Mouse (Mus musculus) embryonic facial prominence, embryonic 13.5 days (tissue): ENCODE measurements around the gene Med21. TPM values are rescaled to one million over a fixed set of nuclear protein-coding genes. Genes with fewer than 3 reads are reported as not detected.

ENCODE experiments used
- ATAC-seq: fragments of 200-750 bp; cut with Nextera tagmentation; 2 replicates; pipeline ENCODE4 v1.8.0; 2017; ENCODE audit warnings: low read depth; ENCODE audit not compliant: insufficient number of reproducible peaks, insufficient read depth, low FRiP score, low TSS enrichment
- H3K27ac ChIP-seq: fragments of 300-500 bp; sonication (generic); 2 replicates; pipeline ENCODE4 v1.5.1; 2015; ENCODE audit warnings: moderate library complexity, mild to moderate bottlenecking, inconsistent platforms
- H3K27me3 ChIP-seq: fragments of 300-500 bp; sonication (generic); 2 replicates; pipeline ENCODE4 v1.6.1; 2015; ENCODE audit warnings: mild to moderate bottlenecking, inconsistent platforms
- H3K36me3 ChIP-seq: fragments of 300-500 bp; sonication (generic); 2 replicates; pipeline ENCODE4 v1.6.1; 2015; ENCODE audit warnings: mild to moderate bottlenecking, inconsistent platforms
- H3K4me1 ChIP-seq: fragments of 300-500 bp; sonication (generic); 2 replicates; pipeline ENCODE4 v1.6.1; 2015; ENCODE audit warnings: inconsistent platforms
- H3K4me2 ChIP-seq: fragments of 300-500 bp; sonication (generic); 2 replicates; pipeline ENCODE4 v1.6.1; 2015; ENCODE audit warnings: moderate library complexity, mild to moderate bottlenecking, inconsistent platforms
- H3K4me3 ChIP-seq: fragments of 300-500 bp; sonication (generic); 2 replicates; pipeline ENCODE4 v1.5.1; 2015; ENCODE audit warnings: mild to moderate bottlenecking, inconsistent platforms
- H3K9ac ChIP-seq: fragments of 300-500 bp; sonication (generic); 2 replicates; pipeline ENCODE4 v1.6.1; 2015; ENCODE audit warnings: mild to moderate bottlenecking, inconsistent platforms
- H3K9me3 ChIP-seq: fragments of 300-500 bp; sonication (generic); 2 replicates; pipeline ENCODE4 v1.6.1; 2016; ENCODE audit warnings: inconsistent platforms
- WGBS: fragments of 180-500 bp; shearing (Covaris S2); methylation state at CpG from one replicate; pipeline ENCODE4 v1.1.7; 2015; ENCODE audit warnings: mixed read lengths; 5-methylcytosine and 5-hydroxymethylcytosine counted together
- polyA plus RNA-seq: library from polyadenylated mRNA; unstranded; fragments of >200 nt; fragmentation: Nextera tagmentation; extraction: Ambion mirVana; gene quantifications from 2 replicates; pipeline ENCODE4 v1.2.1, GENCODE M21; 2015

The Med21 gene
- polyA plus RNA-seq, 1 experiment from 2014 or later, result 139 TPM

- Histone ChIP-seq H3K4me2 (no peak overlapping the region), H3K9ac (no peak overlapping the region), H3K36me3 (no peaks in the 10 kb centered on the region), H3K9me3 (no peaks in the 10 kb centered on the region), H3K27me3 (no peaks in the 10 kb centered on the region), H3K27ac (no peak overlapping the region), H3K4me3 (no peak overlapping the region), H3K4me1 (no peaks in the 10 kb centered on the region)
- no peak for ATAC-seq
- 69% methylated on average over 5 of the region's 5 CpGs for WGBS
Measured at GRCm38 (mm10) chr6:146686463-146687196, 44.3 kb downstream of the Med21 start.

GRCm38 (mm10) chr6:146688010-146688409, 45.7 kb downstream of the Med21 start:
- no peaks in the 10 kb centered on the region for H3K9me3 ChIP-seq
- H3K27ac ChIP-seq, result no peak overlapping the region
- no peak overlapping the region for H3K4me2 ChIP-seq
- 86% methylated on average over 7 of the region's 7 CpGs for whole genome bisulfite sequencing
- no peaks in the 10 kb centered on the region for H3K36me3 ChIP-seq
- no peaks in the 10 kb centered on the region for H3K4me1 ChIP-seq
- no peaks in the 10 kb centered on the region for H3K27me3 ChIP-seq
- H3K9ac ChIP-seq, result no peak overlapping the region
- ATAC-seq, result no peak
- H3K4me3 ChIP-seq, result no peak overlapping the region

GRCm38 (mm10) chr6:146688861-146689260, 46.5 kb downstream of the Med21 start:
- 73% methylated on average over 5 of the region's 5 CpGs for WGBS
- Histone ChIP-seq H3K4me2 (no peak overlapping the region), H3K4me3 (no peak overlapping the region), H3K27me3 (no peaks in the 10 kb centered on the region), H3K9ac (no peak overlapping the region), H3K36me3 (no peaks in the 10 kb centered on the region), H3K4me1 (no peaks in the 10 kb centered on the region), H3K9me3 (no peaks in the 10 kb centered on the region), H3K27ac (no peak overlapping the region)
- ATAC-seq, result no peak

DNA sequence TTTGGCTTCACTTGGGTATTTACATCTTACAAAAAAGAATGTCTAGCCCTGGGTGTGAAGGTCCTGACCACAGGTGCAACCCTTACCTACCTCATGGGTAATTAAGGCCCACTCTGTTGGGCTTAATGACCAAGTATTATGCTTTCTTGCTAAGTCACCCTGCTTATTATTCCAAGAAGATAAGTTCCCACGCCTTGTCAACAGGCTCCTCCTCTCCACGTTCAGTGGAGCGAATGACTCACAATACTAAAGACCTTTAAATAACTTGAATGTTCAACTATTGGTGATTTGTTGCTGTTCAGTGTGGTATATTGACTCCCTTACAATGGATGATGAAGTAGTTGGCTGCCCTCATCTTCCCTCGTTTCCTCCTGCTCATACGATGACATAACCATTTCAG, 55.4 kb downstream of the Med21 start:
- Histone ChIP-seq H3K27me3 (no peaks in the 10 kb centered on the region), H3K4me1 (peaks cover 5% of the 10 kb centered on the region; the same call in 1 of the 2 replicates), H3K27ac (no peak overlapping the region), H3K9ac (no peak overlapping the region), H3K4me2 (no peak overlapping the region), H3K4me3 (no peak overlapping the region), H3K36me3 (no peaks in the 10 kb centered on the region), H3K9me3 (no peaks in the 10 kb centered on the region)
- WGBS, result 81% methylated on average over 5 of the region's 5 CpGs
- ATAC-seq, result no peak

- 88% methylated on average over 4 of the region's 4 CpGs for WGBS
Measured at GRCm38 (mm10) chr6:146698376-146698775, 56.0 kb downstream of the Med21 start.

More at GRCm38 (mm10) chr6:146698376-146698775, 56.0 kb downstream of the Med21 start:
- Histone ChIP-seq H3K4me2 (no peak overlapping the region), H3K9me3 (no peaks in the 10 kb centered on the region), H3K27ac (no peak overlapping the region), H3K9ac (no peak overlapping the region), H3K4me1 (peaks cover 5% of the 10 kb centered on the region; the same call in 1 of the 2 replicates), H3K36me3 (no peaks in the 10 kb centered on the region), H3K27me3 (no peaks in the 10 kb centered on the region), H3K4me3 (no peak overlapping the region)
- ATAC-seq, result no peak

Other genes with a start within 250 kb of the Med21 start
- 8.8 and 9.3 TPM in 2 replicates for gene Itpr2, start 140.3 kb upstream of the Med21 start, polyA plus RNA-seq
- gene Fgfr1op2, start 65.3 kb upstream of the Med21 start, polyA plus RNA-seq, result 94.1 and 108 TPM in 2 replicates
- gene Ints13, start 64.7 kb upstream of the Med21 start, polyA plus RNA-seq, result 75.7 and 77.0 TPM in 2 replicates
- gene Tm7sf3, start 277 bp downstream of the Med21 start, polyA plus RNA-seq, result 39.8 and 45.9 TPM in 2 replicates
- 19.4 and 19.5 TPM in 2 replicates for gene Stk38l, start 82.4 kb downstream of the Med21 start, polyA plus RNA-seq
- 8.2 and 11.6 TPM in 2 replicates for gene Arntl2, start 153.5 kb downstream of the Med21 start, polyA plus RNA-seq
- not detected in 2 replicates for gene Smco2, start 207.6 kb downstream of the Med21 start, polyA plus RNA-seq
- 56.6 and 57.9 TPM in 2 replicates for gene Ppfibp1, start 245.9 kb downstream of the Med21 start, polyA plus RNA-seq